Mouse (Mus musculus) kidney, embryonic 15.5 days (tissue): ENCODE measurements at regions not wholly inside any gene's neighbourhood (a gene's known extent, or its start where the extent isn't known, plus 50 kb on each side); places are given as distances from the start of the nearest gene placed in this dataset.

ENCODE experiments used
- ATAC-seq: fragments of 200-750 bp; cut with Nextera tagmentation; replicated peaks from 2 replicates; pipeline ENCODE4 v1.8.0; 2017; ENCODE audit warnings: moderate TSS enrichment; ENCODE audit not compliant: low FRiP score
- H3K27ac ChIP-seq: fragments of 300-500 bp; sonication (generic); 2 replicates; pipeline ENCODE4 v1.5.1; 2015; ENCODE audit warnings: mild to moderate bottlenecking, inconsistent platforms
- H3K27me3 ChIP-seq: fragments of 300-500 bp; sonication (generic); 2 replicates; pipeline ENCODE4 v1.6.1; 2015; ENCODE audit warnings: inconsistent platforms
- H3K36me3 ChIP-seq: fragments of 300-500 bp; sonication (generic); 2 replicates; pipeline ENCODE4 v1.6.1; 2015; ENCODE audit warnings: inconsistent platforms
- H3K4me1 ChIP-seq: fragments of 300-500 bp; sonication (generic); 2 replicates; pipeline ENCODE4 v1.6.1; 2015; ENCODE audit warnings: inconsistent platforms
- H3K4me2 ChIP-seq: fragments of 300-500 bp; sonication (generic); 2 replicates; pipeline ENCODE4 v1.6.1; 2015; ENCODE audit warnings: moderate library complexity, mild to moderate bottlenecking, inconsistent platforms
- H3K4me3 ChIP-seq: fragments of 300-500 bp; sonication (generic); replicated peaks from 2 replicates; pipeline ENCODE4 v1.5.1; 2015; ENCODE audit warnings: mild to moderate bottlenecking, inconsistent platforms
- H3K9ac ChIP-seq: fragments of 300-500 bp; sonication (generic); 2 replicates; pipeline ENCODE4 v1.6.1; 2015; ENCODE audit warnings: mild to moderate bottlenecking, inconsistent platforms
- H3K9me3 ChIP-seq: fragments of 300-500 bp; sonication (generic); replicated peaks from 2 replicates; pipeline ENCODE4 v1.6.1; 2016; ENCODE audit warnings: inconsistent platforms
- WGBS: fragments of 180-500 bp; shearing (Covaris S2); methylation state at CpG from one replicate; pipeline ENCODE4 v1.1.7; 2015; ENCODE audit warnings: mixed read lengths; 5-methylcytosine and 5-hydroxymethylcytosine counted together

GRCm38 (mm10) chr1:35331602-35332339, 482.0 kb downstream of the Plekhb2 start:
- Histone ChIP-seq H3K36me3 (no peaks in the 10 kb centered on the region), H3K27ac (peak overlapping the region; percentile 75), H3K4me1 (peaks cover 14% of the 10 kb centered on the region), H3K9me3 (no peaks in the 10 kb centered on the region), H3K4me2 (no peak overlapping the region), H3K4me3 (no peak overlapping the region), H3K27me3 (no peaks in the 10 kb centered on the region), H3K9ac (no peak overlapping the region)
- 47% methylated on average over 9 of the region's 9 CpGs for WGBS
- peak; percentile 89 for ATAC-seq

- ATAC-seq: peak; percentile 41; the same call in 1 of the 2 replicates
- Histone ChIP-seq H3K27me3 (no peaks in the 10 kb centered on the region), H3K4me1 (peaks cover 14% of the 10 kb centered on the region), H3K27ac (peak overlapping the region; percentile 75), H3K4me3 (no peak overlapping the region), H3K36me3 (no peaks in the 10 kb centered on the region), H3K9me3 (no peaks in the 10 kb centered on the region), H3K4me2 (no peak overlapping the region), H3K9ac (no peak overlapping the region)
- 58% methylated on average over 2 of the region's 2 CpGs for WGBS
Measured at GRCm38 (mm10) chr1:35332340-35332684, 482.5 kb downstream of the Plekhb2 start.

GRCm38 (mm10) chr1:35337647-35338046, 487.9 kb downstream of the Plekhb2 start:
- Histone ChIP-seq H3K4me3 (no peak overlapping the region), H3K9me3 (no peaks in the 10 kb centered on the region), H3K9ac (no peak overlapping the region), H3K4me2 (no peak overlapping the region), H3K27ac (no peak overlapping the region), H3K4me1 (peaks cover 5% of the 10 kb centered on the region; the same call in 1 of the 2 replicates), H3K27me3 (no peaks in the 10 kb centered on the region), H3K36me3 (no peaks in the 10 kb centered on the region)
- ATAC-seq: no peak
- WGBS: 94% methylated on average over 3 of the region's 3 CpGs

- Histone ChIP-seq H3K4me1 (0 out of 2 replicates have a peak, but pooled peaks cover 5% of the 10 kb centered on the region), H3K9me3 (no peaks in the 10 kb centered on the region), H3K27me3 (no peaks in the 10 kb centered on the region), H3K36me3 (no peaks in the 10 kb centered on the region), H3K27ac (no peak overlapping the region), H3K4me2 (no peak overlapping the region), H3K4me3 (no peak overlapping the region), H3K9ac (no peak overlapping the region)
- WGBS: 48% methylated on average over 3 of the region's 3 CpGs
- 0 out of 2 replicates have a peak, but pooled peaks have one; percentile 46 for ATAC-seq
Measured at GRCm38 (mm10) chr1:35338184-35338583, 488.4 kb downstream of the Plekhb2 start.

- H3K9ac ChIP-seq: no peak overlapping the region
- ATAC-seq: no peak
- H3K4me2 ChIP-seq: no peak overlapping the region
- no peak overlapping the region for H3K27ac ChIP-seq
- H3K27me3 ChIP-seq: no peaks in the 10 kb centered on the region
- no peaks in the 10 kb centered on the region for H3K36me3 ChIP-seq
- no peak overlapping the region for H3K4me3 ChIP-seq
- no peaks in the 10 kb centered on the region for H3K4me1 ChIP-seq
- 45% methylated on average over 1 of the region's 1 CpGs for WGBS
- no peaks in the 10 kb centered on the region for H3K9me3 ChIP-seq
Measured at GRCm38 (mm10) chr1:35344539-35344938, 494.8 kb downstream of the Plekhb2 start.

- H3K4me3 ChIP-seq: no peak overlapping the region
- no peaks in the 10 kb centered on the region for H3K27me3 ChIP-seq
- no peak for ATAC-seq
- H3K36me3 ChIP-seq: no peaks in the 10 kb centered on the region
- no peak overlapping the region for H3K9ac ChIP-seq
- no peaks in the 10 kb centered on the region for H3K4me1 ChIP-seq
- H3K4me2 ChIP-seq: no peak overlapping the region
- WGBS: 66% methylated on average over 4 of the region's 4 CpGs
- H3K27ac ChIP-seq: no peak overlapping the region
- no peaks in the 10 kb centered on the region for H3K9me3 ChIP-seq
Measured at GRCm38 (mm10) chr1:35348294-35348693, 498.5 kb downstream of the Plekhb2 start.

- 65% methylated on average over 5 of the region's 5 CpGs for WGBS
- Histone ChIP-seq H3K27me3 (no peaks in the 10 kb centered on the region), H3K4me2 (no peak overlapping the region), H3K27ac (no peak overlapping the region), H3K36me3 (no peaks in the 10 kb centered on the region), H3K4me3 (no peak overlapping the region), H3K4me1 (no peaks in the 10 kb centered on the region), H3K9ac (no peak overlapping the region), H3K9me3 (no peaks in the 10 kb centered on the region)
- no peak for ATAC-seq
Measured at GRCm38 (mm10) chr1:35358981-35359380, 509.2 kb downstream of the Plekhb2 start.

GRCm38 (mm10) chr1:35361465-35361864, 511.7 kb downstream of the Plekhb2 start:
- no peak overlapping the region for H3K9ac ChIP-seq
- H3K27me3 ChIP-seq: no peaks in the 10 kb centered on the region
- H3K36me3 ChIP-seq: no peaks in the 10 kb centered on the region
- WGBS: 60% methylated on average over 3 of the region's 3 CpGs
- H3K9me3 ChIP-seq: no peaks in the 10 kb centered on the region
- no peak overlapping the region for H3K27ac ChIP-seq
- H3K4me3 ChIP-seq: no peak overlapping the region
- H3K4me1 ChIP-seq: no peaks in the 10 kb centered on the region
- no peak for ATAC-seq
- H3K4me2 ChIP-seq: no peak overlapping the region

GRCm38 (mm10) chr1:35362836-35363235, 513.1 kb downstream of the Plekhb2 start:
- Histone ChIP-seq H3K27ac (no peak overlapping the region), H3K27me3 (no peaks in the 10 kb centered on the region), H3K9ac (no peak overlapping the region), H3K4me1 (no peaks in the 10 kb centered on the region), H3K9me3 (no peaks in the 10 kb centered on the region), H3K4me2 (no peak overlapping the region), H3K36me3 (no peaks in the 10 kb centered on the region), H3K4me3 (no peak overlapping the region)
- ATAC-seq: no peak
- 45% methylated on average over 3 of the region's 3 CpGs for WGBS

- H3K4me2 ChIP-seq: no peak overlapping the region
- no peak overlapping the region for H3K27ac ChIP-seq
- no peak overlapping the region for H3K4me3 ChIP-seq
- no peaks in the 10 kb centered on the region for H3K36me3 ChIP-seq
- H3K9me3 ChIP-seq: no peaks in the 10 kb centered on the region
- no peaks in the 10 kb centered on the region for H3K27me3 ChIP-seq
- H3K4me1 ChIP-seq: no peaks in the 10 kb centered on the region
- WGBS: 78% methylated on average over 2 of the region's 2 CpGs
- no peak overlapping the region for H3K9ac ChIP-seq
- no peak for ATAC-seq
Measured at GRCm38 (mm10) chr1:35366559-35366958, 516.8 kb downstream of the Plekhb2 start.

GRCm38 (mm10) chr1:35372751-35373150, 523.0 kb downstream of the Plekhb2 start:
- ATAC-seq: no peak
- Histone ChIP-seq H3K9ac (no peak overlapping the region), H3K36me3 (no peaks in the 10 kb centered on the region), H3K9me3 (no peaks in the 10 kb centered on the region), H3K4me2 (no peak overlapping the region), H3K4me3 (no peak overlapping the region), H3K4me1 (no peaks in the 10 kb centered on the region), H3K27ac (no peak overlapping the region), H3K27me3 (no peaks in the 10 kb centered on the region)
- WGBS: 89% methylated on average over 4 of the region's 4 CpGs

- 67% methylated on average over 11 of the region's 11 CpGs for WGBS
- H3K27ac ChIP-seq: no peak overlapping the region
- no peak overlapping the region for H3K4me3 ChIP-seq
- H3K9me3 ChIP-seq: no peaks in the 10 kb centered on the region
- H3K36me3 ChIP-seq: no peaks in the 10 kb centered on the region
- no peak for ATAC-seq
- H3K4me2 ChIP-seq: no peak overlapping the region
- H3K27me3 ChIP-seq: no peaks in the 10 kb centered on the region
- H3K9ac ChIP-seq: no peak overlapping the region
- H3K4me1 ChIP-seq: no peaks in the 10 kb centered on the region
Measured at GRCm38 (mm10) chr1:35380633-35381385, 531.0 kb downstream of the Plekhb2 start.
